Mouse (Mus musculus): ENCODE measurements around the gene Rasgrp4. TPM values are rescaled to one million over a fixed set of nuclear protein-coding genes. Genes with fewer than 3 reads are reported as not detected.

The Rasgrp4 gene
- polyA plus RNA-seq, 1 experiment from 2014 or later = 0.47 TPM

DNA sequence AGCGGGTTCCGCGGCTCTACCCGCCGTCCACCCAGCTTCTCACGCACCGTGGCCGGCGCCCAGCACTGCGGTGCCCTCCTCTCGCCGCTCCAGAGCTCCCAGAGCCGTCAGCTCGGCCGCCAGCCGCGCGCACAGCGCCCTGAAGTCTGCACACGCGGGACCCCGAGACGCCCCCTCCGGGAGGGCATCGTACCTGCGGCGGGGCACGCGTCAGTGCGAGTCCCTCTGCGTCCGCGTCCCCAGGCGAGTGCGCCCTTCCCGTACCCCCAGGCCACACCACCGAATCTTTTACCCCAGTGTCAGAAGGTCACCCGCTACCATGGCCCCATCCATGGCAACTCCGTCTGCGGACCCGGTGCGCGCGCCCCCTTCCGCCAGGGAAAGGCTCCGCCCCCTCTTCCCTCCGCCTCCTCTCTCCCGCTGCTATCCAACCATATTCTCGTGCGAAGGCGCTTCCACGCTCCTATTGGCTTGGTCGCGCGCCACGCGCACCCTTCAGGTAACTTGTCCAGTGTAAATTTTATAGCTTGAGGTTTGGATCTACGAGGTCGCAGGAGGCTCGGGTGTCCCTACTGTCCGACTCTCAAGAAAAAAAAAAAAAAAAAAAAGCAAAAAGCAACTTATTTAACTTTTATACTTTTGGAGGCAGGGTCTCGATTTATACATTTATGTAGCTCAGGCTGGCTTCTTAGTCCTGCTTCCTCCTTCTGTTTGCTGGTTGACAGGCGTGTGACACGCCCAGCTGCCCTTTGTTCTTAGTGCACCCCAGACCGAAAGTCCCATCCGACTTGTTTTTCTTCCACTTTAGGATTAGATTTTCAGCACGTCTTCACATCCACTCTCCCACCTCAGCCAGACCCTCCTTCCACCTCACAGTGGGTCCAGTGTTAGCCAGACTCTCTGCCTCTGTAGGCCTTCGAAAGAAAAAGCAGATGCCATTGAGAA, 21.5 kb downstream of the Rasgrp4 start, which contains the start of gene Fam98c:
TSS of gene Fam98c (minus strand) at position 397 of the 945 bp plus-strand sequence.
- Histone ChIP-seq H3K4me3 (ENCODE audit: low read depth, low read length) (peak within 1 kb of the TSS; percentile 76), H3K27me3 (replicated peaks; ENCODE audit: control insufficient read depth, insufficient read depth, low read length) (0 out of 2 replicates have a peak, but pooled peaks cover 7% of the 10 kb centered on the region), H3K9me3 (replicated peaks; ENCODE audit: control insufficient read depth, low read length) (no peaks in the 10 kb centered on the region), H3K27ac (ENCODE audit: low read depth, low read length) (peak within 1 kb of the TSS; percentile 89), H3K4me2 (ENCODE audit: low read length) (peak within 1 kb of the TSS; percentile 92), H3K9ac (ENCODE audit: low read length) (peak within 1 kb of the TSS; percentile 77), H3K4me1 (ENCODE audit: control insufficient read depth, insufficient read depth, low read length) (no peaks in the 10 kb centered on the region), H3K36me3 (ENCODE audit: control insufficient read depth, insufficient read depth, low read length) (no peaks in the 10 kb centered on the region; the same call in 1 of the 2 replicates)
- WGBS = 4% methylated on average over 67 of the region's 68 CpGs
- peak; percentile 88 for ATAC-seq
- peak; percentile 87 for DNase-seq (ENCODE audit: low spot score)

DNA sequence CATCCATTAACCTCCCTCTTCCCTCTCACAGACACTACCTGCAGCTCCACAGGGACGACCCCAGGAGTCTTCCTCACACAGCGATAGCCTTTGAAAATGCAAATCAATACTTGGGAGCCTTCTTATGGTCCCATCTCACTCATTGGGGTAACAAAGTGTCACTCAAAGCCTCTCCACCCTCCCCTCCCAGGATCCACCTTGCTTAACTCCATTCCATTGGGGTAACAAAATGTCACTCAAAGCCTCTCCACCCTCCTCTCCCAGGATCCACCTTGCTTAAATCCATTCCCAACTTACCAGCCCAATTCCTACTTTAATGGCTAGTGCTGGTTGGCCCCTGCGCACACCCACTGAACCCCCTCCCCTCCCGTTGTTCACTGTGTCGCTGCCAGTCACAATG, 23.6 kb downstream of the Rasgrp4 start:
- 0% methylated on average over 5 of the region's 5 CpGs for WGBS
- no peak for DNase-seq (ENCODE audit: low spot score)
- Histone ChIP-seq H3K9ac (ENCODE audit: low read length) (no peak overlapping the region), H3K4me3 (ENCODE audit: low read depth, low read length) (no peak overlapping the region), H3K4me1 (ENCODE audit: control insufficient read depth, insufficient read depth, low read length) (no peaks in the 10 kb centered on the region), H3K27me3 (replicated peaks; ENCODE audit: control insufficient read depth, insufficient read depth, low read length) (0 out of 2 replicates have a peak, but pooled peaks cover 7% of the 10 kb centered on the region), H3K9me3 (replicated peaks; ENCODE audit: control insufficient read depth, low read length) (no peaks in the 10 kb centered on the region), H3K4me2 (ENCODE audit: low read length) (no peak overlapping the region), H3K27ac (ENCODE audit: low read depth, low read length) (no peak overlapping the region), H3K36me3 (ENCODE audit: control insufficient read depth, insufficient read depth, low read length) (peaks cover 9% of the 10 kb centered on the region)
- ATAC-seq = no peak

DNA sequence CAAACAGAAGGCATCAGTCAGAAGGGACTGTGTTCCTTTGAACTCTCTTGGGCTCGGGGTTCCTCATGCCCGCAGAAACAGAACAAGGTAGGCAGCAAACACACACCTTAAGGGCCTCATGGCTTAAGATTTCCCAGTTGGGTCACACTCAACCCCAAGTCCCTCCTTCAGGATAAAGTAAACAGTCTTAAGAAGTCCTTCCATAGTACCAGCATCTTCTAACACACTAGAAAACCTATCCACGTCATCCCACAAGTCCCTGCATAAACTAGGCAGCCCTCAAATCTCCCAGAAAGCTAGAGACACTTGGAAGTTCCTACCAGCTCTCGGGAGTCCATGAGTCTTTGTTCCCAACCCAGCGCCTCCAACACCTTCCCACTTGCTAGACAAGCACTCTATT, 27.6 kb downstream of the Rasgrp4 start:
- Histone ChIP-seq H3K9me3 (replicated peaks; ENCODE audit: control insufficient read depth, low read length) (no peaks in the 10 kb centered on the region), H3K27ac (ENCODE audit: low read depth, low read length) (no peak overlapping the region), H3K36me3 (ENCODE audit: control insufficient read depth, insufficient read depth, low read length) (peaks cover 19% of the 10 kb centered on the region), H3K9ac (ENCODE audit: low read length) (no peak overlapping the region), H3K4me3 (ENCODE audit: low read depth, low read length) (no peak overlapping the region), H3K4me1 (ENCODE audit: control insufficient read depth, insufficient read depth, low read length) (no peaks in the 10 kb centered on the region), H3K4me2 (ENCODE audit: low read length) (no peak overlapping the region), H3K27me3 (replicated peaks; ENCODE audit: control insufficient read depth, insufficient read depth, low read length) (0 out of 2 replicates have a peak, but pooled peaks cover 7% of the 10 kb centered on the region)
- 84% methylated on average over 5 of the region's 5 CpGs for WGBS
- ATAC-seq (no peak), DNase-seq (ENCODE audit: low spot score) (no peak)

DNA sequence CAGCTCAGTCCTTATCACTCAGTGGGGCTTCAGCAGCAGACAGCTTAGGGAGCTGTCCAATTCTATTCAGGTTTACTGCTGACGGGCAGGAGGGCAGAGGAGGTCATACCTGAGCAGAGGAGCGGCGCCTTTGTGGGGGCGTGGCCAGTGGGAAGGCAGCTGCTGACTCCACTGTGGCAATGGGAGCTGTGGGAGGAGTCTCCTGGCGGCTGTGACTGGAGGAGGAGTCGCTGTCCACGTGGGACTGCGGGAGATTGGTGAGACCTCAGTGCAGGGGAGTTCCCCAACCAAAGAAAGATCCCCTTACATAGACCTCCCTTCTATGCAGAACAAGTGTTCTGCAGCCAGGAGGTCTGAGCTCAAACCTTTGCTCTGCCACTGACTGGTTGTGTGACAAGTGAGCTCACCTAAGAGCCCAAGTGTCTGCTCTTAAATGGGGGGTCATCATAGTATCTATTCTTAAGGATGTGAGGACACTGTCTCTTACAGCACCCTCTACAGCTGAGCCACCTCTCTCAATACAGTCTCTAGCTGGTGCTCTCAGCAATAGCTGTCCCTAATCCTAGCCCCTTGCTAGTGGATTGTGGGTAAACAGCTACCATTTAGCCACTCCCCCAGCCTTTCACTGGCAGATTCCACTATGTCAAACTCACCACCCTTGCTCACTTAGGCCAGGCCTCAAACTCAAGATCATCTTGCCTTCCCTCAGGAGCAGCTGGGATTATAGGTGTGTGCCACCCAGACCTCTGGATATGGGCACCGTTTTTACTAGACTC, 28.3 kb downstream of the Rasgrp4 start:
- Histone ChIP-seq H3K4me1 (ENCODE audit: control insufficient read depth, insufficient read depth, low read length) (0 out of 2 replicates have a peak, but pooled peaks cover 3% of the 10 kb centered on the region), H3K36me3 (ENCODE audit: control insufficient read depth, insufficient read depth, low read length) (peaks cover 19% of the 10 kb centered on the region), H3K27me3 (replicated peaks; ENCODE audit: control insufficient read depth, insufficient read depth, low read length) (0 out of 2 replicates have a peak, but pooled peaks cover 7% of the 10 kb centered on the region), H3K9ac (ENCODE audit: low read length) (no peak overlapping the region), H3K27ac (ENCODE audit: low read depth, low read length) (no peak overlapping the region), H3K9me3 (replicated peaks; ENCODE audit: control insufficient read depth, low read length) (no peaks in the 10 kb centered on the region), H3K4me2 (ENCODE audit: low read length) (no peak overlapping the region), H3K4me3 (ENCODE audit: low read depth, low read length) (no peak overlapping the region)
- ATAC-seq (no peak), DNase-seq (ENCODE audit: low spot score) (no peak)
- WGBS = 28% methylated on average over 9 of the region's 9 CpGs

DNA sequence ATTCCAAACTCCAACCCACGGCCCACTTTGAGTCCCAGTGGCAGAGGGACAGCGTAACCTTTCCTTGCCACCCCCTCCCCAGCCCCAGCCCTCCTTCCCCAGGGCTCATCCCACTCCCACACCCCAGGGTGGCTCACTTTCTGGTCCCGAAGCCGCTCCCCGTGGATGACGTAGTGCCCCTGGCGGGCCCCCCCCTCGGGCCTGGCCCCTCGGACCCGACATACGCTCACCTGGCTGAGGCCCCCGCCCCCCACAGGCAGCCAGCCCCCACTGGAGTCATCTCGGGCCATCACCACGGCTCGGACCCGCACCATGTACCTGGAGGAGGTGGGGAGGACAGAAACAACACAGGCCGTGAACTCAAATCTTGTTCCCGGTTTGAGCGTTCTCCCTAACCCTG, 33.0 kb downstream of the Rasgrp4 start:
- Histone ChIP-seq H3K4me3 (ENCODE audit: low read depth, low read length) (peak overlapping the region; percentile 66), H3K9me3 (replicated peaks; ENCODE audit: control insufficient read depth, low read length) (no peaks in the 10 kb centered on the region), H3K36me3 (ENCODE audit: control insufficient read depth, insufficient read depth, low read length) (peaks cover 12% of the 10 kb centered on the region; the same call in 1 of the 2 replicates), H3K4me1 (ENCODE audit: control insufficient read depth, insufficient read depth, low read length) (peaks cover 7% of the 10 kb centered on the region; the same call in 1 of the 2 replicates), H3K27me3 (replicated peaks; ENCODE audit: control insufficient read depth, insufficient read depth, low read length) (peaks cover 16% of the 10 kb centered on the region), H3K9ac (ENCODE audit: low read length) (peak overlapping the region; percentile 37; the same call in 1 of the 2 replicates), H3K27ac (ENCODE audit: low read depth, low read length) (no peak overlapping the region), H3K4me2 (ENCODE audit: low read length) (peak overlapping the region; percentile 75)
- WGBS = 14% methylated on average over 19 of the region's 19 CpGs
- no peak for DNase-seq (ENCODE audit: low spot score)
- ATAC-seq = no peak

DNA sequence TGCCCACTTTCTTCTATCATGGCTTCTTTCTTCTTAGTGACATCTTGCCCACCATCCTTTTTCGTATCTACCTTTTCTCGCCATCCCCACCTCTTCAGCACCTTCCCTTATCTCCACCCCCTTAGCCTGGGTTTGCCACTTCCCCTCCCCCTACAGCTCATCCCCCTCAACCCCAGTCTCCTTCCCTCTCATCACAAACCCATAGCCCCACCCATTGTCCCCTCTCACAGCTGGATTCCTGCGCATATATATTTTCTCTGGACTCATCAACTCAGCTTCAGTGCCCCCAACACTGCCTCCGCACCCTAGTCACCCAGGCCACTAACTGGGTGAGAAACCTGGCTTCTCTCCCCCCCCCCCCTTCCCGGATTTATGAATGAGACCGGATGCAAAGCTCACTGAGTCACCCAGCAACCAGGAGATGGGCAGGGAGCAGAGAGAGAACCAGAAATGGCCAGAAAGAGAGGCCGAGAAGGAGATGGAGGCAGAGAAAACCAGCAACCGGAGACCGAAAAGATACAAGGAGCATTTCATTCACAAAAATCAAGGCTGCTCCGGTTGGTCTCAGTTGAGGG, 33.6 kb downstream of the Rasgrp4 start:
- no peak overlapping the region for H3K27ac ChIP-seq (ENCODE audit: low read depth, low read length)
- peaks cover 18% of the 10 kb centered on the region; the same call in 1 of the 2 replicates for H3K36me3 ChIP-seq (ENCODE audit: control insufficient read depth, insufficient read depth, low read length)
- H3K4me3 ChIP-seq (ENCODE audit: low read depth, low read length) = peak overlapping the region; percentile 66
- H3K4me1 ChIP-seq (ENCODE audit: control insufficient read depth, insufficient read depth, low read length) = peaks cover 7% of the 10 kb centered on the region; the same call in 1 of the 2 replicates
- peaks cover 22% of the 10 kb centered on the region for H3K27me3 ChIP-seq (replicated peaks; ENCODE audit: control insufficient read depth, insufficient read depth, low read length)
- ATAC-seq = no peak
- peak overlapping the region; percentile 75 for H3K4me2 ChIP-seq (ENCODE audit: low read length)
- 4% methylated on average over 10 of the region's 10 CpGs for WGBS
- no peaks in the 10 kb centered on the region for H3K9me3 ChIP-seq (replicated peaks; ENCODE audit: control insufficient read depth, low read length)
- H3K9ac ChIP-seq (ENCODE audit: low read length) = peak overlapping the region; percentile 77; the same call in 1 of the 2 replicates
- DNase-seq (ENCODE audit: low spot score) = no peak

DNA sequence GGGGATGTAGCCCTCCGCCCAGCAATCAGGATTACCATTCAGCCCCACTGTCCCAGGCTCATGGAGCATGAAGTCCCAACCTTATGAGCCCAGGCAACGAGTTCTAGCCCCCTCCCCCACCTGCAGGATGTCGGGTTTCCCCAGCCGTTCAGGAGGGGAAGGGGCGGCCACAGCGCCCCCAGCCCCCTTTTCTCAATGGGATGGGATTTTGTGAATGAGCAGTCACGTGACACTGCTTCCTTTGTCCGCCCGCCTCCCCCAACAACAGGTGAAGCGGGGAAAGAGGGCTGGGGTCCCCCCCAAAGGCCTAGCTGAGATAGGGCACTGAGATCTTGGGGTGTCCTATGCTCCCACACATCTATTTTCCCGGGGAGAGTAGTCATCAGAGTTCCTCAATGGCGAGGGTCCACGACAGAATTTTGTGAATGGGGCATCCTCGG, 34.2 kb downstream of the Rasgrp4 start:
- peak overlapping the region; percentile 80 for H3K27ac ChIP-seq (ENCODE audit: low read depth, low read length)
- H3K36me3 ChIP-seq (ENCODE audit: control insufficient read depth, insufficient read depth, low read length) = peaks cover 21% of the 10 kb centered on the region
- peaks cover 28% of the 10 kb centered on the region for H3K27me3 ChIP-seq (replicated peaks; ENCODE audit: control insufficient read depth, insufficient read depth, low read length)
- H3K4me3 ChIP-seq (ENCODE audit: low read depth, low read length) = peak overlapping the region; percentile 66
- peaks cover 7% of the 10 kb centered on the region; the same call in 1 of the 2 replicates for H3K4me1 ChIP-seq (ENCODE audit: control insufficient read depth, insufficient read depth, low read length)
- no peaks in the 10 kb centered on the region for H3K9me3 ChIP-seq (replicated peaks; ENCODE audit: control insufficient read depth, low read length)
- ATAC-seq (peak; percentile 25), DNase-seq (ENCODE audit: low spot score) (peak; percentile 77)
- WGBS = under 1% methylated on average over 14 of the region's 14 CpGs
- peak overlapping the region; percentile 75 for H3K4me2 ChIP-seq (ENCODE audit: low read length)
- H3K9ac ChIP-seq (ENCODE audit: low read length) = peak overlapping the region; percentile 77
